Mouse (Mus musculus) Patski (cell line): Measurements from ENCODE around the gene Txn1. TPM values are rescaled to one million over a fixed set of nuclear protein-coding genes. Genes with fewer than 3 reads are reported as not detected.
A peak's percentile ranks its signal among the peaks of the same experiment; 100 is the strongest.

Source experiments
- ATAC-seq: fragments of 100-300 bp; one replicate; pipeline ENCODE4 v1.8.0; 2021
- CTCF ChIA-PET: fragments of 350-600 bp; sonication (Branson Sonifier 250); formaldehyde crosslinking; loops from one replicate; lab custom pipeline; 2022; ENCODE audit warnings: inconsistent platforms; lab: Charles Lee
- POLR2A ChIA-PET: fragments of 350-600 bp; sonication (Branson Sonifier 250); formaldehyde crosslinking; loops from one replicate; lab custom pipeline; 2022; ENCODE audit warnings: antibody characterized with exemption, inconsistent platforms; lab: Charles Lee
- DNase-seq: peaks from one replicate; pipeline ENCODE4 v3.0.0-alpha.2; 2011; ENCODE audit warnings: low read depth, low spot score
- H3K27me3 ChIP-seq: fragments of 371-371 bp; one replicate; pipeline ENCODE4 v1.5.1; 2021
- CTCF ChIP-seq: fragments of 100-300 bp; IDR thresholded peaks from one replicate; pipeline ENCODE4 v1.5.1; 2021
- in situ Hi-C: fragments of 300-500 bp; cut with MboI; formaldehyde crosslinking; loops from 3 replicates; pipeline ENCODE4 v1.11.1; 2018; ENCODE audit warnings: low pct_unique_long_range_greater_than_20kb, mixed read lengths
- polyA plus RNA-seq: library from polyadenylated mRNA; unstranded; gene quantifications from one replicate; pipeline ENCODE4 v1.2.3, GENCODE M21; 2021

The Txn1 gene
- polyA plus RNA-seq, 1 experiment from 2014 or later, result 342 TPM

- in situ Hi-C loops, result no loop called here
Measured at GRCm38 (mm10) chr4:57958098-57958497, 1.9 kb upstream of the Txn1 start.

GRCm38 (mm10) chr4:57957200-57958085, 1.2 kb upstream of the Txn1 start:
- no peak for ATAC-seq
- in situ Hi-C loops, result no loop called here
- POLR2A ChIA-PET, result interaction anchor here (0.7 to 1.9 kb wide), 3 partner anchors 10 to 16 kb away, joined by 3 to 7 read pairs (median 3); no protein-coding TSS in a partner anchor
- CTCF ChIA-PET, result interaction anchor here (1.5 kb wide), 1 partner anchor 10 kb away, joined by 3 read pairs; no protein-coding TSS in a partner anchor
- H3K27me3 ChIP-seq, result no peaks in the 10 kb centered on the region
- DNase-seq, result no peak
- no peak for TF ChIP-seq CTCF

More at GRCm38 (mm10) chr4:57958098-57958497, 1.9 kb upstream of the Txn1 start:
- ChIA-PET CTCF (interaction anchor here (1.5 kb wide), 1 partner anchor 9 kb away, joined by 3 read pairs; no protein-coding TSS in a partner anchor), POLR2A (interaction anchor here (0.7 kb wide), 1 partner anchor 9 kb away, joined by 3 read pairs; no protein-coding TSS in a partner anchor)
- TF ChIP-seq CTCF, result no peak
- no peaks in the 10 kb centered on the region for H3K27me3 ChIP-seq
- no peak for DNase-seq
- no peak for ATAC-seq

- CTCF ChIA-PET, result interaction anchor here (1.0 kb wide), 1 partner anchor 9 kb away, joined by 3 read pairs; no protein-coding TSS in a partner anchor
- POLR2A ChIA-PET, result interaction anchor here (1.1 to 1.9 kb wide), 3 partner anchors 9 to 677 kb away, joined by 3 to 7 read pairs (median 3); no protein-coding TSS in a partner anchor
- no peak for TF ChIP-seq CTCF
- H3K27me3 ChIP-seq, result no peaks in the 10 kb centered on the region
- in situ Hi-C loops, result no loop called here
- no peak for DNase-seq
- peak; percentile 44 for ATAC-seq
Measured at GRCm38 (mm10) chr4:57955544-57955958, 660 bp downstream of the Txn1 start.

- in situ Hi-C loops, result no loop called here
- no peak for ATAC-seq
- DNase-seq, result no peak
- ChIA-PET POLR2A (interaction anchor here (1.1 kb wide), 1 partner anchor 677 kb away, joined by 3 read pairs; no protein-coding TSS in a partner anchor), CTCF (interaction anchor here (1.0 kb wide), 1 partner anchor 8 kb away, joined by 3 read pairs; no protein-coding TSS in a partner anchor)
- H3K27me3 ChIP-seq, result no peaks in the 10 kb centered on the region
- TF ChIP-seq CTCF, result no peak
Measured at GRCm38 (mm10) chr4:57954991-57955390, 1.2 kb downstream of the Txn1 start.

- in situ Hi-C loops, result no loop called here
- CTCF ChIA-PET, result no interaction called here
- TF ChIP-seq CTCF, result no peak
- POLR2A ChIA-PET, result interaction anchor here (1.1 kb wide), 1 partner anchor 676 kb away, joined by 3 read pairs; no protein-coding TSS in a partner anchor
- H3K27me3 ChIP-seq, result no peaks in the 10 kb centered on the region
- no peak for ATAC-seq
- no peak for DNase-seq
Measured at GRCm38 (mm10) chr4:57954580-57954979, 1.6 kb downstream of the Txn1 start.

- CTCF ChIA-PET, result no interaction called here
- in situ Hi-C loops, result no loop called here
Measured at GRCm38 (mm10) chr4:57953796-57954195, 2.4 kb downstream of the Txn1 start.

GRCm38 (mm10) chr4:57952891-57953290, 3.3 kb downstream of the Txn1 start:
- TF ChIP-seq CTCF, result no peak
- ChIA-PET CTCF (interaction anchor here (0.8 kb wide), 1 partner anchor 10 kb away, joined by 3 read pairs; no protein-coding TSS in a partner anchor), POLR2A (interaction anchor here (0.6 kb wide), 1 partner anchor 1385 kb away, joined by 3 read pairs; no protein-coding TSS in a partner anchor)
- ATAC-seq (no peak), DNase-seq (no peak)
- in situ Hi-C loops, result no loop called here
- H3K27me3 ChIP-seq, result no peaks in the 10 kb centered on the region

More at GRCm38 (mm10) chr4:57953796-57954195, 2.4 kb downstream of the Txn1 start:
- POLR2A ChIA-PET, result no interaction called here
- TF ChIP-seq CTCF, result no peak
- DNase-seq, result no peak
- no peak for ATAC-seq
- H3K27me3 ChIP-seq, result no peaks in the 10 kb centered on the region

GRCm38 (mm10) chr4:57952416-57952815, 3.8 kb downstream of the Txn1 start:
- in situ Hi-C loops, result no loop called here
- H3K27me3 ChIP-seq, result no peaks in the 10 kb centered on the region
- CTCF ChIA-PET, result interaction anchor here (0.8 kb wide), 1 partner anchor 10 kb away, joined by 3 read pairs; no protein-coding TSS in a partner anchor
- POLR2A ChIA-PET, result interaction anchor here (0.6 kb wide), 1 partner anchor 1386 kb away, joined by 3 read pairs; no protein-coding TSS in a partner anchor
- no peak for TF ChIP-seq CTCF
- no peak for ATAC-seq
- no peak for DNase-seq

GRCm38 (mm10) chr4:57949866-57950265, 6.3 kb downstream of the Txn1 start:
- ATAC-seq (peak; percentile 66), DNase-seq (no peak)
- TF ChIP-seq CTCF, result no peak
- CTCF ChIA-PET, result no interaction called here
- in situ Hi-C loops, result loop anchor here (25.0 kb wide), 1 partner anchor 262 kb away; the partner anchor contains the start of gene Svep1
- POLR2A ChIA-PET, result no interaction called here
- no peaks in the 10 kb centered on the region for H3K27me3 ChIP-seq

GRCm38 (mm10) chr4:57947476-57947875, 8.7 kb downstream of the Txn1 start:
- in situ Hi-C loops, result loop anchor here (25.0 kb wide), 1 partner anchor 265 kb away; the partner anchor contains the start of gene Svep1
- POLR2A ChIA-PET, result interaction anchor here (0.6 to 1.6 kb wide), 2 partner anchors 9 to 154 kb away, joined by 3 to 7 read pairs; partner anchors contain the start of gene Txn1
- no peaks in the 10 kb centered on the region for H3K27me3 ChIP-seq
- ATAC-seq (no peak), DNase-seq (no peak)
- TF ChIP-seq CTCF, result no peak
- CTCF ChIA-PET, result interaction anchor here (1.1 kb wide), 1 partner anchor 8 kb away, joined by 3 read pairs; no protein-coding TSS in a partner anchor
